Mouse (Mus musculus) forebrain, embryonic 11.5 days (tissue): ENCODE measurements around the gene Gm20388. TPM values are rescaled to one million over a fixed set of nuclear protein-coding genes. Genes with fewer than 3 reads are reported as not detected.

Experiments used
- ATAC-seq: fragments of 200-750 bp; cut with Nextera tagmentation; replicated peaks from 2 replicates; pipeline ENCODE4 v1.8.0; 2017; ENCODE audit warnings: moderate TSS enrichment; ENCODE audit not compliant: low FRiP score
- DNase-seq: peaks from one replicate; pipeline ENCODE4 v3.0.0-alpha.2; 2017; ENCODE audit warnings: low spot score
- H3K27ac ChIP-seq: fragments of 300-500 bp; sonication (generic); 2 replicates; pipeline ENCODE4 v1.5.1; 2014; ENCODE audit warnings: low read depth, low read length
- H3K27me3 ChIP-seq: fragments of 300-500 bp; sonication (generic); 2 replicates; pipeline ENCODE4 v1.6.1; 2014; ENCODE audit warnings: mild to moderate bottlenecking, low read length, mixed read lengths; ENCODE audit not compliant: control insufficient read depth, insufficient read depth
- H3K36me3 ChIP-seq: fragments of 300-500 bp; sonication (generic); 2 replicates; pipeline ENCODE4 v1.6.1; 2014; ENCODE audit warnings: mild to moderate bottlenecking, low read length, moderate library complexity, mixed read lengths; ENCODE audit not compliant: control insufficient read depth, insufficient read depth
- H3K4me1 ChIP-seq: fragments of 300-500 bp; sonication (generic); replicated peaks from 2 replicates; pipeline ENCODE4 v1.6.1; 2014; ENCODE audit warnings: low read length, mixed read lengths; ENCODE audit not compliant: control insufficient read depth, insufficient read depth
- H3K4me2 ChIP-seq: fragments of 300-500 bp; sonication (generic); 2 replicates; pipeline ENCODE4 v1.6.1; 2014; ENCODE audit warnings: low read depth, mild to moderate bottlenecking, low read length, moderate library complexity, mixed read lengths; ENCODE audit not compliant: severe bottlenecking
- H3K4me3 ChIP-seq: fragments of 300-500 bp; sonication (generic); 2 replicates; pipeline ENCODE4 v1.5.1; 2014; ENCODE audit warnings: low read depth, low read length
- H3K9ac ChIP-seq: fragments of 300-500 bp; sonication (generic); 2 replicates; pipeline ENCODE4 v1.6.1; 2014; ENCODE audit warnings: low read length
- H3K9me3 ChIP-seq: fragments of 300-500 bp; sonication (generic); 2 replicates; pipeline ENCODE4 v1.6.1; 2016; ENCODE audit warnings: low read length, mixed read lengths; ENCODE audit not compliant: control insufficient read depth
- WGBS: fragments of 180-500 bp; shearing (Covaris S2); extraction: QIAGEN DNeasy Blood & Tissue Kit; methylation state at CpG from one replicate; pipeline ENCODE4 v1.1.7; 2014; 5-methylcytosine and 5-hydroxymethylcytosine counted together
- polyA plus RNA-seq: library from polyadenylated mRNA; unstranded; fragments of >200 nt; fragmentation: Nextera tagmentation; extraction: Ambion mirVana; gene quantifications from 2 replicates; pipeline ENCODE4 v1.2.1, GENCODE M21; 2014

Gm20388 gene
- polyA plus RNA-seq, 1 experiment from 2014 or later: not detected

DNA sequence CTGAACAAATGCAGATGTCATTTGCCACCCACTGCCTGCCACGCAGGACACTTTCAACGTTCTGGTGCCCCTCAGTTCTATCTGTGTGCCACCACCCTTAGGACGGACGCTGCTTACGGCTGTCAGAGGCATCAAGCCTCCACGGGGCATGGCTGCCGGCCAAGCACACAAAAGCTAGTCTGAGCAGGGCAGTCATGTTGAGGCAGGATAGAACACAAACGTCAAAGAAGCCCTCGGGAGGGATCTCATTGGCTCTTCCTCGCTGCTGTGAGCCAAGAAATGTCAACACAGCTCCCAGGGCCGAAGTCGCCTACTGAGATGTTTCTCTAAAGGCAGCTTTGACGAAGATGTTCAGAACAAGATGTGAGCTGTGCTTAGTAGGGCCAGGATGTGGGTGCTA lies 867.1 kb downstream of the Gm20388 start:
- H3K27ac ChIP-seq: no peak overlapping the region
- H3K4me3 ChIP-seq: no peak overlapping the region
- 60% methylated on average over 13 of the region's 13 CpGs for WGBS
- H3K36me3 ChIP-seq: no peaks in the 10 kb centered on the region
- DNase-seq (no peak), ATAC-seq (no peak)
- no peaks in the 10 kb centered on the region for H3K4me1 ChIP-seq
- H3K9ac ChIP-seq: no peak overlapping the region
- no peak overlapping the region for H3K4me2 ChIP-seq
- H3K27me3 ChIP-seq: no peaks in the 10 kb centered on the region
- H3K9me3 ChIP-seq: no peaks in the 10 kb centered on the region

DNA sequence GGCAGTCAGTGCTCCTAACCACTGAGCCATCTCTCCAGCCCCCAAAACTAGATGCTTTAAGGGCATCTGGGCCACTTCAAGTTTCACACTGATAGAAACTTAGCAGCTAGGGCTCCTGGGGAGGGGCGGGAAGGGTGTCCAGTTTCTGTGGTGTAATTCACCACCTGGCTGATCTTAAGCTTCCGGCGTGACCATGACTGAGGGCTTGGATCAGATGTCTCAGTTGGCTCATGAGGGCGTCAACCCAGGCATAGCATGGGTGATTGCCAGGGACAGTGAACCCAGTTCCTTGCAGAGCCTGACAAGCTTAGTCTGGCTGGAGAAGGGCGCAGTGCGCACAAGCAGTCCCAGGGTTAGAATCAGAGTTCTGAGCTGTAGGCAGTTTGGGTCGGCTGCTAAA lies 868.5 kb downstream of the Gm20388 start:
- no peak for ATAC-seq
- 97% methylated on average over 7 of the region's 7 CpGs for WGBS
- H3K27ac ChIP-seq: no peak overlapping the region
- DNase-seq: no peak
- H3K9ac ChIP-seq: no peak overlapping the region
- H3K36me3 ChIP-seq: no peaks in the 10 kb centered on the region
- no peaks in the 10 kb centered on the region for H3K4me1 ChIP-seq
- no peaks in the 10 kb centered on the region for H3K9me3 ChIP-seq
- no peaks in the 10 kb centered on the region for H3K27me3 ChIP-seq
- H3K4me3 ChIP-seq: no peak overlapping the region
- no peak overlapping the region for H3K4me2 ChIP-seq

DNA sequence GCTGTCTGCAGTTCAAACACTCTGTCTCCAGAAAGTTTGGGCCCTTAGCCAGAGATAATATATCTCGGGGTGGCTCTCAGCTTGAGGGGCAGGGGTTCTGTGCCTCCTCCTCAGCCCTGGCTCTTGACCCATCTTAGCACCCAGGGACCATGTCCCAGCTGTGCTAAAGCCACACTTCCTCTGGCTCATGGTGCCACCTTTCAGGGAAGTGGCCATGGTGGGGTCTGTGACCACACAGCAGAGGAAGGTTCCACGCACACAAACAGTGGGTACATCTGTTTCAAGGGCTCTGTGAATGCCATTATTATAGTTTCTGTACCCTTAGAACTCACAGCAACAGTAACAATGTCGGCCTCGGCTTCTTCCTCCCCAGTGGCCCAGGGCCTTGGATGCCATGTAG lies 873.1 kb downstream of the Gm20388 start:
- no peaks in the 10 kb centered on the region for H3K9me3 ChIP-seq
- no peaks in the 10 kb centered on the region for H3K27me3 ChIP-seq
- no peaks in the 10 kb centered on the region for H3K4me1 ChIP-seq
- no peak overlapping the region for H3K9ac ChIP-seq
- WGBS: 84% methylated on average over 4 of the region's 4 CpGs
- ATAC-seq (no peak), DNase-seq (no peak)
- no peak overlapping the region for H3K4me2 ChIP-seq
- H3K27ac ChIP-seq: no peak overlapping the region
- no peak overlapping the region for H3K4me3 ChIP-seq
- no peaks in the 10 kb centered on the region for H3K36me3 ChIP-seq

DNA sequence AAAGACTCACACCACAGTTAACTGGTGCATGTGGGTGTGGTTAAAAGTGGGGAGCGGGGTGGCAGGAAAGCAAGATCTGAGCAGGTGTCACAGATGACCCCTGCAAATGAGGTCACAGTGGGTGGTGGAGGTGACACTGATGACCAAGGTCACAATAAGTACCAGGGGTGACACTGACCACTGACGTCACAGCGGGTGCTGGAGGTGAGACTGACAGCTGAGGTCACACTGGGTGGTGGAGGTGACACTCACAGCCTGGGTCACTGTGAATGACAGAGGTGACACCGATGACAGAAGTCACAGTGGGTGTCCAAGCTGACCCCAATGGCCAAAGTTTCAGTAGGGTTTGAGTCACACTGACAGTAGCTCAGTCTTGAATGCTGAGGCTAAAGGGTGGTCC lies 876.1 kb downstream of the Gm20388 start:
- no peaks in the 10 kb centered on the region for H3K9me3 ChIP-seq
- WGBS: 92% methylated on average over 4 of the region's 4 CpGs

DNA sequence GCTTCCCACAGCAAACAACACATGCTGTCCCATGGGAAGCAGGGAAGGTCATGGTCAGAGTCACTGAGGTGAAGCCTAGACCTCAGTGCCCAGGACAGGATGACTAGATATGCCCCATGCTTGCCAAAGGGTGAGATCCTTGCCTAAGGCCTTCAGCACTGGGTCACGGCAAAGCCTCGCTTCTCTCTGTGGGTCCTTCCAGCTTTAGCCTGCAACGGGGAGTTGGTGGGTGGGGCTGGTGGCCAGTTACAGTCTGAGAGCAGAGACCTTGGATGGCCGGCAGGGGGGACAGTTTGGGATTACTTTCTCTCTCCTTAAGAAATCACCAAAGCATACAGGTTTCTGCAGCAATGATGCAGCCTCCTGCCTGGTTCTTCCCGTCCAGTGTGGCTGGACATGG lies 877.0 kb downstream of the Gm20388 start:
- H3K4me1 ChIP-seq: no peaks in the 10 kb centered on the region
- H3K4me2 ChIP-seq: no peak overlapping the region
- no peaks in the 10 kb centered on the region for H3K27me3 ChIP-seq
- no peak overlapping the region for H3K4me3 ChIP-seq
- H3K36me3 ChIP-seq: no peaks in the 10 kb centered on the region
- DNase-seq: no peak
- ATAC-seq: no peak
- H3K27ac ChIP-seq: no peak overlapping the region
- no peaks in the 10 kb centered on the region for H3K9me3 ChIP-seq
- 53% methylated on average over 5 of the region's 5 CpGs for WGBS
- no peak overlapping the region for H3K9ac ChIP-seq

More for the DNA sequence above, 876.1 kb downstream of the Gm20388 start:
- H3K27me3 ChIP-seq: no peaks in the 10 kb centered on the region
- H3K4me3 ChIP-seq: no peak overlapping the region
- no peaks in the 10 kb centered on the region for H3K36me3 ChIP-seq
- no peak for DNase-seq
- no peak for ATAC-seq
- no peak overlapping the region for H3K4me2 ChIP-seq
- H3K9ac ChIP-seq: no peak overlapping the region
- H3K27ac ChIP-seq: no peak overlapping the region
- no peaks in the 10 kb centered on the region for H3K4me1 ChIP-seq

DNA sequence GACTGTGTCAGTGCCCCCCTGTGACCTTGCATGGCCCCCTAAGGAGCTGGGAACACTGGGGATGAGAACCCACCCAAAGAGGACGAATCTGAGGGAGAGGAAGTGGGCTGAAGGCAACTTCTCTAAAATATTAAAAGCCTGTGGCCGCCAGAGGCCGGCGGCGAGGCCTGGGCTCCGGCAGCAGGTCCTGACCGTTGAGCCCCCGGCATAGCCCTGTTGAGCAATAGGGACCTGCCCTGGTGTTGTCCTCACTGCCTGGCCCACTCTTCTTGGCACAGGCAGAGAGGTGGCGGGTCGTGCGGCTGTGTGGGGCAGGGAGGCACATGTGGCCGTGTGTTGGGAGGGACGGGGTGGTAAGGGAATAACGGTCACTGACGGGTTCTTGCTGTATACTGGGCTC lies 882.1 kb downstream of the Gm20388 start:
- Histone ChIP-seq H3K36me3 (no peaks in the 10 kb centered on the region), H3K4me3 (no peak overlapping the region), H3K4me2 (no peak overlapping the region), H3K4me1 (no peaks in the 10 kb centered on the region), H3K27me3 (no peaks in the 10 kb centered on the region; the same call in 1 of the 2 replicates), H3K9ac (no peak overlapping the region), H3K9me3 (no peaks in the 10 kb centered on the region), H3K27ac (no peak overlapping the region)
- DNase-seq (no peak), ATAC-seq (no peak)
- WGBS: 83% methylated on average over 15 of the region's 15 CpGs

DNA sequence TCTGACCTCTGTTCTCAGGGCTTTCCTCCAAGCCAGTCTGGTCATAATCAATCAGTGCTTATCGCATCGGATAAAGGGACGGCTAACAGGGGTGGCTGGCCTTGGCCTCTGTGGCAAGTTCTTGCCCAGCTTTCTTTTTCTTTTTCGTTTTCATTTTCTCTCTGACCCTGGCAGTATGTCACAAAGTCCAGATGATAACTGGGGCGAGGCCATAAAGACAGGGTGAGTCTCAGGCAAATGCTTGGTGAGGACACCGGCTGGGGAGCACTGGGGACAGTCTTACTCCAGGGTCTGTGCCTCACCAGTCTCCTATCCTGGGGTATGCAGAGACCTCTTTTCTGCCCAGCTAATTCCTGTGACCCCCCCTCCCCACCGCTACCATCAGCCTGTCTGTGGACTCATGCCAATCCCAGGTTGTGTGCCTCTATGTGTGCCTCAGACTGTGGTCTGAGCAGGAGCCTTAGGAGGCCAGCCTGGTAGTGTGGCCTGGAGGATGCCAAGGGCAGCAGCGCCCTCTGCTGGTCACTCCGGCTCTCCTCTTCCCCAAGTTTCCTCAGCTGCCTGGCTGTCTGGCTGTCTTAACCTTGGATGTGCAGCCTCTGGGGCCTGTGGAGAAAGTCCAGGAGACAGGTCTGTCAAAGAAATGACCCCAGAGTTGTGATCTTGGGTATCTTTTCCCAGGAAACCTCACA lies 885.4 kb downstream of the Gm20388 start:
- H3K9me3 ChIP-seq: no peaks in the 10 kb centered on the region
- no peaks in the 10 kb centered on the region for H3K36me3 ChIP-seq
- no peak overlapping the region for H3K4me3 ChIP-seq
- DNase-seq (peak; percentile 92), ATAC-seq (peak; percentile 71)
- no peak overlapping the region for H3K27ac ChIP-seq
- H3K4me1 ChIP-seq: no peaks in the 10 kb centered on the region
- no peak overlapping the region for H3K9ac ChIP-seq
- no peaks in the 10 kb centered on the region; the same call in 1 of the 2 replicates for H3K27me3 ChIP-seq
- H3K4me2 ChIP-seq: no peak overlapping the region
- WGBS: 54% methylated on average over 9 of the region's 9 CpGs

DNA sequence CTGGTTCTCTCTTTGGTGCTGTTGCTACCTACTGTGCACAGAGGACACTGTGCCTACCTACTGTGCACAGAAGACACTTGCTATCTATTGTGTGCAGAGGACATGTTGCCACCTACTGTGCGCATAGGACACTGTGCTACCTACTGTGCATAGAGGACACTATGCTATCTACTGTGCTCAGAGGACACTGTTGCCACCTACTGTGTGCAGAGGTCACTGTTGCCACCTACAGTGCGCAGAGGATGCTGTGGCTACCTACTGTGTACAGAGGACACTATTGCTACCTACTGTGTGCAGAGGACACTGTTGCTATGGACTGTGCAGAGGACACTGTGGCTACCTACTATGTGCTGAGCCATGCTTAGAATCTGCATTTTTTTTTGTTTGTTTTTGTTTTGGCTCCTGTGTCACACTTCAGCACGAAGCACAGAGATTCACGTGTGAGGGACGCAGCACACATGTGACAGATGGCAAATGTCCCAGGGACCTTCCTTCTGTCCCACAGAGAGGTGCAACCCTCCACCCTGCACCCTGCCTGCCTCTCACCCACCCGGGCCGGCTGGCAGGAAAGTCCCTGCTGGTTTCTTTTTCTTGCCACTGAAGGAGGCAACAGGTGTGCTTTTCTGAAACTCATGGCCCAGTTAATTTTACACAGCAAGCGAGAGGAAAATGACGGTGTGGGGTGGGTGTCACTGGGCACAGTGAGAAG lies 886.5 kb downstream of the Gm20388 start:
- ATAC-seq (no peak), DNase-seq (no peak)
- Histone ChIP-seq H3K4me1 (no peaks in the 10 kb centered on the region), H3K27ac (no peak overlapping the region), H3K36me3 (no peaks in the 10 kb centered on the region), H3K27me3 (no peaks in the 10 kb centered on the region; the same call in 1 of the 2 replicates), H3K4me2 (no peak overlapping the region), H3K9ac (no peak overlapping the region), H3K9me3 (no peaks in the 10 kb centered on the region), H3K4me3 (no peak overlapping the region)
- WGBS: 83% methylated on average over 9 of the region's 9 CpGs
